Mouse (Mus musculus): ENCODE measurements at regions not wholly inside any gene's neighbourhood (a gene's known extent, or its start where the extent isn't known, plus 50 kb on each side); places are given as distances from the start of the nearest gene placed in this dataset.

DNA sequence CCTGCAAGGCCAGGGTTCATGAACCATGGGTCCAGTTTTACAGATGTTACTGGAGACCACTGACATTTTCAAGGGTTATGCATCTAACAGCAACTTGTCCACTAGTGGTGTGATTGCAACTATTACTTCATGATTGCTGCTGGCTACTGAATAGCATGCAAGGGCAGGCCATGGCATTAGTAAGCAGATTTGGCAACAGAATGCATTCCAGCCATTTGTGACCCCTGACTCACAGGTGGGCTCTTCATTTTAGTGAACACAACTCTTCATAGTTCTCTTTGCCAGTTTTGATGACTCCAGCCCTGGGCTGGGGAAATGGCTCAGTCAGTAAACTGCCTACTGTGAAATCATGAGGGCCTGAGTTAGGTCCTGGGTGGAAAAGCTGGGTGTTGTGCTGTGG lies 137.9 kb upstream of the Pgrmc2 start:
- in situ Hi-C loops (cut with MboI; ENCODE audit: low pct_unique_long_range_greater_than_20kb in 1 of 2, low sequenced_read_pairs in 2 of 2, unreplicated experiment in 1 of 2): loop anchor here in 1 of 2 experiments (25.0 kb wide), 1 partner anchor 417 kb away; no protein-coding TSS in a partner anchor

DNA sequence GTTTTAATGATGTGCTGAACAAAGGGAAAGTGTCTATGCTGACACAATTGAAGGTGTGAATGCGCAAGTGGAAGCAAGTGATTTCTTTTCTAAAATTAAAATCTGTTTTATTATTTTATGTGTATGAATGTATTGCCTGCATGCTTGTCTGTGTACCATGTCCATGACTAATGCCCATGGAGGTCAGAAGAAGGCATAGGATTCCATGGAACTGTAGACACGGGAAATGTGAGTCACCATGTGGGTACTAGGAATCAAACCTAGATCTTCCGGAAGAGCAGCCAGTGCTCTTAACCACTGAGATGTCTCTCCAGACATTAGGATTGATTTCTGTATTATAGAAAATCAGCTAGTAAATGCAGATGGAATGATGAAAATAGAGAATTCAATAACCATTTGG lies 134.9 kb upstream of the Pgrmc2 start:
- in situ Hi-C loops (cut with MboI; ENCODE audit: low pct_unique_long_range_greater_than_20kb in 1 of 2, low sequenced_read_pairs in 2 of 2, unreplicated experiment in 1 of 2): loop anchor here in 1 of 2 experiments (25.0 kb wide), 1 partner anchor 420 kb away; no protein-coding TSS in a partner anchor

DNA sequence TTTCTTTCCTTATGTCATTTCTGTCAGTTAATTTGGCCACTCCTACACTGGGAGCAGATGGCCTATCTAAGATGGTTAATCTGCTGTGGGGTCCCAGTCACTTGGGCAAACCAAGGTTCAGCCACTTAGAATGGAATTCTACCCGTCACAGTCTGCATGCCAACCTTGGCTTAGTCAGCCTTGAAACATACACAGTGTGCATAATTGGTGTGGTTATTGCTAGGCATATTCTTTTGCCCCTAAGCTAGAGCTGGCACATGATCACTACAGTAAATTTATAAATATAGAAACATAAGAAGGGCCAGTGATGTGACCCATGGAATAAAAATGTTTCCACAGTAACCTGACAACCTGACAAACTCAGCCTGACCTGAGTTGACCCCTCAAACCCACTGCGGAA lies 130.7 kb upstream of the Pgrmc2 start:
- in situ Hi-C loops (cut with MboI; ENCODE audit: low pct_unique_long_range_greater_than_20kb in 1 of 2, low sequenced_read_pairs in 2 of 2, unreplicated experiment in 1 of 2): loop anchor here in 1 of 2 experiments (25.0 kb wide), 1 partner anchor 424 kb away; no protein-coding TSS in a partner anchor

DNA sequence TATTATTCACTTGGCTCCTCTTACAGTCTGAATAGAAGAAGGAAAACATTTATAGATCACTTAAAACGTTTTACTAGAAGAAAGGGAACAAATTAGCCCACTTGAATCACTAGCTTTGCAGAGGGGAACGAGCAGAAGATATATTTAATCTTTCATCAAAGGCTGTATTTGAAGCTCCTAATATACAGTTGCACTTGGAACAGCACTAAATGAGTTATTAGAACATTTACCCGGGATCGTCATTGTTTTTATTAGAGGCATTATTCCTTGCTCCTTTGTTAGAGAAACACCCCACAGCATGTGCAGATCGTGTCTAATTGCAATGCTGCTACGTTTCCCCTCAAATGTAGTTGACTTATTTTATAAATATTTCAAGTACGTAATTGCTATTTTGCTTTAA lies 127.5 kb upstream of the Pgrmc2 start:
- in situ Hi-C loops (cut with MboI; ENCODE audit: low pct_unique_long_range_greater_than_20kb in 1 of 2, low sequenced_read_pairs in 2 of 2, unreplicated experiment in 1 of 2): loop anchor here in 1 of 2 experiments (25.0 kb wide), 1 partner anchor 427 kb away; no protein-coding TSS in a partner anchor

- in situ Hi-C loops (cut with MboI; ENCODE audit: low pct_unique_long_range_greater_than_20kb in 1 of 2, low sequenced_read_pairs in 2 of 2, unreplicated experiment in 1 of 2): loop anchor here in 1 of 2 experiments (25.0 kb wide), 1 partner anchor 434 kb away; no protein-coding TSS in a partner anchor
These were observed 120.0 kb upstream of the Pgrmc2 start for GRCm38 (mm10) chr3:41202895-41203294.

DNA sequence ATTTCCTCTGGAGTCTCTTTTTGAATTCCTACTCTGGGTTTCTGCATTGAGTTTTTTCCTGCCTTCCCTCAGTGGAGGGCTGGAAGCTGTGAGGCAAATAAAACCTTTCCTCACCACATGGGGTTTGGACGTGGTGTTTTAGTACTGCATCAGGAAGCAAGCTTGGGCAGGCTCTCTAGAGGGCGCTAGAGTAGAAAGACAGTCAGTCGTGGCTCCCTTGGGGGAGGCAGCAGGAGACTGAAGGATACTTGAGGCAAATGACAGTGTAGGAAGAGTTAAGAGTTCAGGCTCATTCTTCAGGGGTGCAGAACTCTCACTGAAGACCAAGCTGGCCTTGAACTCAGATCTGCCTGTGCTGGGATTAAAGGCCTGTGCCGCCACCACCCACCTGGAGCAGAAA lies 118.9 kb upstream of the Pgrmc2 start:
- in situ Hi-C loops (cut with MboI; ENCODE audit: low pct_unique_long_range_greater_than_20kb in 1 of 2, low sequenced_read_pairs in 2 of 2, unreplicated experiment in 1 of 2): loop anchor here in 1 of 2 experiments (25.0 kb wide), 1 partner anchor 436 kb away; no protein-coding TSS in a partner anchor

DNA sequence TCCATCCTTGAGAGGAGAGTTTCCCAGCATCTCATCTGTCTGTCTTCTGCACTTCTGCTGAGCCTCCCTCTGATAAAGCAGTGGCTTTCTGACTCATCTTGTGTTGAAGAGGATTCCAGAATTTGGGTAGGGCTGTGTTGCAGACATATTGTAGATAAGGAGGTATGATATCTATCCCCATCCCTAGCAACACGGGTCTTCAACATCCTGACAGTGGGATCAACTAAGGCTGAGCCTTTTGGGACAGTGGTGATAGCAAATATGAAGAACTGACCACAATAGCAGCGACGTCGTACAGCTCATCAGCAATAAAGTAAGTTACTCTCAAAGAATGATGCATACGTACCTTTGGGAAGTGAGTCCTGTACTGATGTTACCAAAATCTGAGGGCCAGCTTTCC lies 117.2 kb upstream of the Pgrmc2 start:
- in situ Hi-C loops (cut with MboI; ENCODE audit: low pct_unique_long_range_greater_than_20kb in 1 of 2, low sequenced_read_pairs in 2 of 2, unreplicated experiment in 1 of 2): loop anchor here in 1 of 2 experiments (25.0 kb wide), 1 partner anchor 437 kb away; no protein-coding TSS in a partner anchor

- in situ Hi-C loops (cut with MboI; ENCODE audit: low pct_unique_long_range_greater_than_20kb in 1 of 2, low sequenced_read_pairs in 2 of 2, unreplicated experiment in 1 of 2): no loop called here
These were observed 115.5 kb upstream of the Pgrmc2 start for GRCm38 (mm10) chr3:41198216-41198976.

GRCm38 (mm10) chr3:41195113-41195975 lies 112.5 kb upstream of the Pgrmc2 start:
- in situ Hi-C loops (cut with MboI; ENCODE audit: low pct_unique_long_range_greater_than_20kb in 1 of 2, low sequenced_read_pairs in 2 of 2, unreplicated experiment in 1 of 2): no loop called here

GRCm38 (mm10) chr3:41194311-41195112 lies 111.7 kb upstream of the Pgrmc2 start:
- in situ Hi-C loops (cut with MboI; ENCODE audit: low pct_unique_long_range_greater_than_20kb in 1 of 2, low sequenced_read_pairs in 2 of 2, unreplicated experiment in 1 of 2): no loop called here

DNA sequence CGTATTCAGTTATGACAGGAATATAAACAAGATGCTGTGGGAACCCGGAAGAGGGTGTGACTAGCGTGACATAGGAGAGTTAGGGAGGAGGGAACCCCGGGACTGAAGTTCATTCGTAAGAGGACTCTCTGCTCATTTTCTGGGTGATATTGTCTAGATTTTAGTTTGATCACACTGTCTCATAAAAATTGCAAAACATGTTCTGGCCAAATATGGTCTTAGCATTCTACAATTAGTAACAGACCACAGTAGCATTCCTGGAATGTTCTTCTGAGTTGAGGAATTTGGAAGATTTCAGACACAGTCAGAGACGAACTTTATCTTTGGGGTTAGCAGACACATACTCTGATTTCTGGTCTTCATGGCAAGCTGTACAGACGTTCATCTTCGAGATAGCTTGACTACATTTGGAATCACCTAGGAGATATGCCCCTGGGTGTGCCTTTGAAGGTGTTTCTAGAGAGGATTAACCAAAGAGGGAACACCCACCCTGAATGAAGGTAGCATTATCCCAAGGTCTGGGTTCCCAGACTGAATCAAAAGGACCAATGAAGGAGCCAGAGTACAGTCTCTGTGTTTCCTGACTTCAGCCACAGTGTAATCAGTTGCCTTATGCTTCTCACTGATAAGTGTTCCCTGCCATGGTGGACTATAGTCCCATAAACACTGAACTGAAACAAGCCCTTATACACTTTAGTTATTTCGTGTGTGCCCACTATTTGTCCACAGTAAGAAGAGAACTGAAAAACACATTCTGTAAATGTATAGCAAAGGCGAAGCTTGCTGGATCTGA lies 102.7 kb upstream of the Pgrmc2 start:
- in situ Hi-C loops (cut with MboI; ENCODE audit: low pct_unique_long_range_greater_than_20kb in 1 of 2, low sequenced_read_pairs in 2 of 2, unreplicated experiment in 1 of 2): no loop called here

DNA sequence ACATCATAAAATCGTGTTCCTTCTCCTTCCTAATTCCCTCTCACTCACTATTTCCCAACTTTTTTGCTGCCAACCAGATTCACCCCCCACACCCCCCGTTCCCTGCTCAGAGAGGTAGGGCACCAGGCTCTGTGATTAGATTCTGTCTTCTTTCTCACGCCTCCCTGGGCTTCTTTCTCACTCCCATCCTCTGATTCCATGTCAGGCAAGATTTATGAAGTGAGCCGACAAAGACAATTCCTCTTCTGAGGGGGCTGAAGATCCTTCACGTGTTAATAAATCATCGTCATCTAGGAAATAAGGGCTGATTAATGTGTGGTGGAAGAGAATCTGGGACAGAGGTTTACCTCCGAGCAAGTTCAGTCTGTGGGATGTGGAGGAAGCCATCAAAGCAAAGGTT lies 101.5 kb upstream of the Pgrmc2 start:
- in situ Hi-C loops (cut with MboI; ENCODE audit: low pct_unique_long_range_greater_than_20kb in 1 of 2, low sequenced_read_pairs in 2 of 2, unreplicated experiment in 1 of 2): no loop called here

- in situ Hi-C loops (cut with MboI; ENCODE audit: low pct_unique_long_range_greater_than_20kb in 1 of 2, low sequenced_read_pairs in 2 of 2, unreplicated experiment in 1 of 2): no loop called here
These were observed 100.2 kb upstream of the Pgrmc2 start for GRCm38 (mm10) chr3:41182900-41183595.

GRCm38 (mm10) chr3:41182036-41182899 lies 99.4 kb upstream of the Pgrmc2 start:
- in situ Hi-C loops (cut with MboI; ENCODE audit: low pct_unique_long_range_greater_than_20kb in 1 of 2, low sequenced_read_pairs in 2 of 2, unreplicated experiment in 1 of 2): no loop called here

- in situ Hi-C loops (cut with MboI; ENCODE audit: low pct_unique_long_range_greater_than_20kb in 1 of 2, low sequenced_read_pairs in 2 of 2, unreplicated experiment in 1 of 2): no loop called here
These were observed 98.6 kb upstream of the Pgrmc2 start for GRCm38 (mm10) chr3:41181438-41181837.

- in situ Hi-C loops (cut with MboI; ENCODE audit: low pct_unique_long_range_greater_than_20kb in 1 of 2, low sequenced_read_pairs in 2 of 2, unreplicated experiment in 1 of 2): no loop called here
These were observed 98.1 kb upstream of the Pgrmc2 start for GRCm38 (mm10) chr3:41180911-41181310.
